Mouse (Mus musculus) left cerebral cortex, postnatal 14 days (tissue): ENCODE data around the gene Tpm3. TPM values are rescaled to one million over a fixed set of nuclear protein-coding genes. Genes with fewer than 3 reads are reported as not detected.
"Not testable (repeated sequence)": the region's sequence is repeated elsewhere in the genome, so short reads cannot be mapped to it uniquely, and the experiment has no call there.

ENCODE experiments used
- DNase-seq, 2 experiments: peaks; one replicate each; pipeline ENCODE4 v3.0.0; 2021 to 2022; ENCODE audit warnings: low spot score in 2 of 2, mixed read lengths in 1 of 2
- intact Hi-C: fragments of 180-260 bp; cut with DNase I; formaldehyde crosslinking; loops from one replicate; pipeline ENCODE4 v1.15.1; 2025
- total RNA-seq, 2 experiments: library from RNA; stranded (reverse); gene quantifications; 2 replicates each; pipeline ENCODE4 v1.2.3; 2021

The Tpm3 gene
- total RNA-seq, 2 experiments from 2014 or later = 220 to 223 TPM

GRCm38 (mm10) chr3:90081365-90082240 is 9.2 kb downstream of the Tpm3 start:
- intact Hi-C loops = loop anchor here (5.0 kb wide), 1 partner anchor 131 kb away; the partner anchor contains the start of genes Rab13 and Rps27
- DNase-seq = no peak

DNA sequence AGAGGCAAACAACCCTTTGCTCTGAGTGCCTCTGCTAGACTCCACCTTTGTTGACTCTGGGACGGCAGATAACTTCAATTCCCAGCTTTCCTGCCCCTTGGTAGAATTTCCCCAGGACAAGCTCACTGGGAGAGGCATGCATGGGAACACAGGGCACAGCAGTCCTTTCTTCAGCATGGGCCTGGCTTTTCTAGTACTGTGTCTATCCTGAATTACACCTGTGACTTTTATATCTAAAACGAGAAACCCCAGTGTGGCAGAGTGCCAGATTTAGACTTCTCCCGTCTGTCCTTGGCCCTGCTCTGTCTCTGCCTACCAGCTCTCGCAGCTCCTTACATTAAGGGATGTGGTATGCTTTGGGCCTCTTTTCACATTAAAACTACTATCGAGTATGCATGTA is 10.6 kb downstream of the Tpm3 start:
- peak in 1 of 2 experiments; percentile 62 for DNase-seq
- intact Hi-C loops = loop anchor here (5.0 kb wide), 1 partner anchor 129 kb away; the partner anchor contains the start of genes Rab13 and Rps27

DNA sequence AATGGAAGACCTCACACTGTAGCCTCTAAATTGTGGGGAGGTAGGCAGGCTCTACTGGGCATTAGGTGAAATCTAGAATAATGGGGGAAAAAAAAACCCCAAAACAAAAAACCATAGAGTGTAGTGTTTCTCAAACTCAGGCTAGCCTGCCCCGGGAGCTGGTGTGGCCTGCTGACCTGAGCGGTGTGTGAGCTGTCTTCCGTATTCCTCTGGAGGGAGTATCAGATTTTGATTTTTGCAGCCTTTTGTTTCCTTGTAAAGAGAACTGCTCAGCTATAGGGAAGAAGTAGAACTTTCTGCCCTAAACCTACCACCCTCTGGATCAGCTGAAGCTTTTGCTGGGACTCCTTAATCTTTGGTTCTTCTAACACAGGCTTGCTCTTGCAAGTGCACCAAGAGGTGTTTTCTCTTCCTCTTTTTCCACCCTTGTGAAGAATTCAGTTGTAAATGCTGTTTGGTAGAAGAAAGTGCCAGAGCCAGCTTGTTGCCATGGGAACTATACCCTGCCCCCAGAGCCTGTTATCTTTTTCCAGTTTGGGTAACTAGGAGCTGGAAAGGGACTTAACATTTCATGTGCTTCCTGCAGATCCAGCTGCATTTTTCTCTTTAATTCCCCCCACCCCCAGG is 11.4 kb downstream of the Tpm3 start:
- intact Hi-C loops = loop anchor here (5.0 kb wide), 1 partner anchor 128 kb away; the partner anchor contains the start of genes Rab13 and Rps27
- DNase-seq = peak; percentile 68 to 86

GRCm38 (mm10) chr3:90084790-90085189 is 12.3 kb downstream of the Tpm3 start:
- intact Hi-C loops = loop anchor here (5.0 kb wide), 1 partner anchor 128 kb away; the partner anchor contains the start of genes Rab13 and Rps27
- DNase-seq = no peak

DNA sequence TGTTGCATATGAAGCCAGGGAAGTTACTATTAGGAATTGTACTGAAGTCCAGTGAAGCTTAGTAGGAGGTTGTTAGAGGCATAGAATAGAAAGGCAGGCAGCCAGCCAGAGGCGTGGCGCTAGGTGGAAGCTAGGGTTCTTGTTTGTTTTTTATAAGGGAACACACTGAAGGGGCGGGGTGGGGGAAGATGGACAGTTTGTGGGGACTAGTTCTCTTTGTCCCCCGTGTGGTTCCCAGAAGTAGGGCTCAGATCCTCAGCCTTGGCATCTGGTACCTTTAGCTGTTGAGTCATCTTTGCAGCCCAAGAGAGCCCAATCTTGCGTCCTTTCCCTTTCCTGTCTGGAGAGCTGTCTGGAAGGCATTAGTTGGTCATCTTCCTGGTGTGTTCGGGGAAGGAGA is 12.8 kb downstream of the Tpm3 start:
- DNase-seq = no peak
- intact Hi-C loops = no loop called here

DNA sequence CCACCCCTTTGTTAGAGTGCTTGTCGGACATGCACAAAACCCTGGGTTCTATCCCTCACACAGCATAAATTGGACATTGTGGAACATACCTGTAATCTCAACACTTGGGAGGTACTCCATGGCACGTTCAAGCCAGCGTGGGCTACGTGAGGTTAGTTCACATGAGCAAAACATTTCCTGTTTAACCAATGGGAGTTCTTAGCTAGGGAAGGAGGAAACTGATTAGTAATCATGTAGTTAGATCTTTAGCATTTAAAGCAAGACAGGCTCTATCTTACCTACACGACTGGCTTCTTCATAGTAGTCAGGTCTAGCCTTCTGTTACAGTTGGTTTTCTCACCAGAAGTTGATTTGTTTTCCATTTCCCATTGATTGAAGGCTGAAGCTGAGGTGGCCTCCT is 13.6 kb downstream of the Tpm3 start:
- DNase-seq = no peak
- intact Hi-C loops = no loop called here

DNA sequence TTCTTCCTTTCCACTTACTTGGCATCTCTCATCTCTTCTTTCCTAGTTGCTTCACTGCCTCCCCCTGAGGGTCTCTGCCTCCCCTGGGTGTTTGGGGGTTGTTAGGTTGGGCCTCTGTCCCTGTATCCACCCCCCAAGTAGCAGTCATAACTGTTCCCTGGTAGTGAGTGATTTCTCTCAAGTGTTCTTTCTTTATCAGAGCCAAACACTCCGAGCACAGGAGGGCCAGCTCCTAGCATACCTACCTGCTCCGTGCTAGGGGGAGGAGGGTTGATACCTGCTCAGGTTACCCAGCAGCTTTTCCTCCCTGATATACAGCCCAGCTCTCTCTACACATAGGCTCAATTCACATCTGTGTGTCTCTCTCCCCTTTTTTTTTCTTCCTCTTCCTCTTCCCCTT is 16.2 kb downstream of the Tpm3 start:
- no peak for DNase-seq
- intact Hi-C loops = no loop called here

- intact Hi-C loops = no loop called here
Observed at GRCm38 (mm10) chr3:90090892-90091291, 18.4 kb downstream of the Tpm3 start.

DNA sequence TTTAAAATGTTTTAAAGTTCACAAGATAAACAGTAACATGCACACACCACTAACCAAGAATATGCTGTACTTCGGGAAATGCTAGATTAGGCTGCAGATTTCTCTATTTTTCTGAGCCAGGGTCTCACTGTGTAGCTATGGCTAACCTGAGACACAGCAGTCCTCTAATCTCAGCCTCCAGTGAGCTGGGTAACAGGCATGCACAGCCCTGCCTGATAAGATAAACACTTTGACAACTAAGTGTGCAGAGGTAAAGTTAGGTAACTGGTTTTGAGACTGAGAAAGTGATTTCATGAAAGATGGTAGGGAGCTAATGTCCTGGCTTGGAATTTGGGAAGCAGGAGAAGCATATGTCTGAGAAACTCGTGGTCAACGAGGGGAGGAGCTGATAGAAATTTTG is 22.0 kb downstream of the Tpm3 start:
- DNase-seq = no peak
- intact Hi-C loops = no loop called here

More at GRCm38 (mm10) chr3:90090892-90091291, 18.4 kb downstream of the Tpm3 start:
- no peak for DNase-seq

DNA sequence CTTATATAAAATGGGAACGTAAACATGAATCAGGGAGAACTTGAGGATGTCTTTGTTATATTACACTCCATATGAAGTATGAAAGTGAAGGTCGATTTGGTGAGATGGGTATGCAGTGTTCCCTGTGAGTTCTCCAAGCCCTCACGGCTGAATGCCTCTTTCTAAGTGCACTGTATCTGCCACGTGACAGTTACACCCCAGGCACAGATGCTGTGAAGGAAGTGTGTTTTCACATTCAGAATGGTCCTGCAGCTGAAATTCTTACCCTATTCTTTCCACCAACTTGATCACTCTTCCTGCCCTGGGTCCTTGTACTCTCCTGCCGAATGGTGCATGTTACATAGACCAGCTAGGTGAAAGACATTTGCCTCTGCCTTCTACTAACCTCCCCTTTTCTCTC is 25.5 kb downstream of the Tpm3 start:
- no peak for DNase-seq
- intact Hi-C loops = no loop called here

GRCm38 (mm10) chr3:90101010-90101409 is 28.6 kb downstream of the Tpm3 start:
- DNase-seq = no peak
- intact Hi-C loops = no loop called here

DNA sequence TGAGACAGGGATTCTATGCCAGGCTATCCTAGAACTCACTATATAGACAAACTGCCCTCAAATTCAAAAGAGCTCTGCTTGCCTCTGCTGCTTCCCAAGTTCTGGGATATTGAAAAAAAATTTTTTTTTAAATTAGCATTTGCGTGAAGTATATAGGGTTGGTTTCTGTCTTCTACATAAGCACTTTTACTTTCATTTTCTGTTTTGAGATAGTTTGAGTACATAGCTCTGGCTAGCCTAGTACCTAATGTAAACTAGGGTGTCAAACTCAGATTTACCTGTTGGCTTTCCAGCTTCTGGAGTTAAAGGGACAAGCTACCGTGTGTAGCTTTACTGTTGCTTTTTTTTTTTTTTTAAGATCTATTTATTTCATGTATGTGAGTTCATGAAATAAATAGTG is 29.2 kb downstream of the Tpm3 start:
- intact Hi-C loops = no loop called here

GRCm38 (mm10) chr3:90102239-90102638 is 29.8 kb downstream of the Tpm3 start:
- no peak for DNase-seq
- intact Hi-C loops = no loop called here

More for the DNA sequence above, 29.2 kb downstream of the Tpm3 start:
- DNase-seq = no peak

DNA sequence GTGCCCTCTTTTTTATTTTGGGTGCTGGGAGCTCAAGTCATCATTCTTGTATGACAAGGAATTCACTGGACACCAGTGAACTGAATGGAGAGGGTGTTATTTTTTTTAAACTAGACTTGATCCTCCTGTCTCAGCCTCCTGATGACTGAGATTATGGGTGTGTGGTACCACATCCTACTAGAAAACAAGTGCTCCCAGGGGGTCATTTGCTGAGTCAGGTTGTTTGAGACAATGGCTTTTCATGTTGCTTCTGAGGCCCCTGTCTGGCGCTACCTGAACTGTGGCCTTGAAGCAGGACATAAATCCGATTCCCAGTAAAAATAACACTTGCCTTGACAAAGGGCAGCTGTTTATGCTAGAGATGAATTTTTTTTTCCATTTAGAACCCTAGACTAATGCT is 30.7 kb downstream of the Tpm3 start:
- DNase-seq = no peak
- intact Hi-C loops = no loop called here

- intact Hi-C loops = no loop called here
- no peak for DNase-seq
Observed at GRCm38 (mm10) chr3:90103938-90104337, 31.5 kb downstream of the Tpm3 start, which contains the start of gene Nup210l. TSS of gene Nup210l (plus strand) at chr3:90104132.

GRCm38 (mm10) chr3:90111706-90112105 is 39.3 kb downstream of the Tpm3 start:
- DNase-seq = peak; percentile 23 to 67
- intact Hi-C loops = no loop called here

- intact Hi-C loops = no loop called here
- DNase-seq = no peak
Observed at GRCm38 (mm10) chr3:90114342-90114741, 41.9 kb downstream of the Tpm3 start.

DNA sequence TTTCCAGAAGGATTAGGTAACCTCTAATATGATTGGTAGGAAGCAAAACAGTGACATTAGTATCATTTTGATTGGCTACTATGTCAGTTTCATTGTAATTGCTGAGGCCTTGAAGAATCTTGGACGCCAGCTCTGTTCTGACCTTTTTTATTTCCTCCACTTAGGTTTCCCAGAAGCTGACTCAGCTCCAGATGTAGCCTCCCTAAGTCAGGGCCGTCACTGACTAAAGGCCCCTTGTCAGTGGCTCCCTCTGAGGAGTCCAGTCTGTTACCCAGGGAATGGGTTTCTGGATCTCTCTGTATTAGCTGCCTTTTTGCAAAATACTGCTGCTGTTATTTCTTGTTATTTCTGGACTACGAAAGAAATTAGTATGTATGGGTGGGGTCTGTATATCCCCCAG is 43.1 kb downstream of the Tpm3 start:
- no peak for DNase-seq
- intact Hi-C loops = no loop called here

- peak; percentile 56 to 84 for DNase-seq
- intact Hi-C loops = no loop called here
Observed at GRCm38 (mm10) chr3:90118132-90118790, 45.8 kb downstream of the Tpm3 start.

- intact Hi-C loops, DNase-seq: not testable (repeated sequence)
Observed at GRCm38 (mm10) chr3:90122036-90122435, 49.6 kb downstream of the Tpm3 start.
